Mouse (Mus musculus): ENCODE results near the gene Lrmda.

Lrmda gene

GRCm38 (mm10) chr14:22167285-22167684, 147.8 kb downstream of the Lrmda start:
- DNase-seq = no peak

GRCm38 (mm10) chr14:22168077-22168794, 148.7 kb downstream of the Lrmda start:
- no peak for DNase-seq

- no peak for DNase-seq
Measured at GRCm38 (mm10) chr14:22168795-22169568, 149.5 kb downstream of the Lrmda start.

- no peak for DNase-seq
Measured at GRCm38 (mm10) chr14:22174757-22175156, 155.2 kb downstream of the Lrmda start.

- DNase-seq = no peak
Measured at GRCm38 (mm10) chr14:22179761-22180160, 160.2 kb downstream of the Lrmda start.

GRCm38 (mm10) chr14:22181508-22181907, 162.0 kb downstream of the Lrmda start:
- no peak for DNase-seq

GRCm38 (mm10) chr14:22183195-22183594, 163.7 kb downstream of the Lrmda start:
- DNase-seq = no peak

GRCm38 (mm10) chr14:22185452-22185851, 165.9 kb downstream of the Lrmda start:
- no peak for DNase-seq

- DNase-seq = no peak
Measured at GRCm38 (mm10) chr14:22190111-22190510, 170.6 kb downstream of the Lrmda start.

- DNase-seq = no peak
Measured at GRCm38 (mm10) chr14:22192185-22192584, 172.7 kb downstream of the Lrmda start.

GRCm38 (mm10) chr14:22198021-22198420, 178.5 kb downstream of the Lrmda start:
- no peak for DNase-seq

GRCm38 (mm10) chr14:22198641-22199425, 179.3 kb downstream of the Lrmda start:
- no peak for DNase-seq

GRCm38 (mm10) chr14:22201667-22202066, 182.2 kb downstream of the Lrmda start:
- no peak for DNase-seq

GRCm38 (mm10) chr14:22210601-22211000, 191.1 kb downstream of the Lrmda start:
- no peak for DNase-seq

GRCm38 (mm10) chr14:22218183-22218582, 198.7 kb downstream of the Lrmda start:
- DNase-seq = no peak

GRCm38 (mm10) chr14:22222038-22222437, 202.5 kb downstream of the Lrmda start:
- no peak for DNase-seq

- no peak for DNase-seq
Measured at GRCm38 (mm10) chr14:22222574-22222973, 203.1 kb downstream of the Lrmda start.

- DNase-seq = no peak
Measured at GRCm38 (mm10) chr14:22226205-22226604, 206.7 kb downstream of the Lrmda start.

- no peak for DNase-seq
Measured at GRCm38 (mm10) chr14:22228253-22228968, 208.9 kb downstream of the Lrmda start.

GRCm38 (mm10) chr14:22240315-22240714, 220.8 kb downstream of the Lrmda start:
- no peak for DNase-seq

GRCm38 (mm10) chr14:22255458-22255857, 235.9 kb downstream of the Lrmda start:
- no peak for DNase-seq

GRCm38 (mm10) chr14:22256274-22256673, 236.8 kb downstream of the Lrmda start:
- DNase-seq = no peak
